Comparison of ENCODE assay signal across 9 mouse cellular contexts in the genomic region with DNA sequence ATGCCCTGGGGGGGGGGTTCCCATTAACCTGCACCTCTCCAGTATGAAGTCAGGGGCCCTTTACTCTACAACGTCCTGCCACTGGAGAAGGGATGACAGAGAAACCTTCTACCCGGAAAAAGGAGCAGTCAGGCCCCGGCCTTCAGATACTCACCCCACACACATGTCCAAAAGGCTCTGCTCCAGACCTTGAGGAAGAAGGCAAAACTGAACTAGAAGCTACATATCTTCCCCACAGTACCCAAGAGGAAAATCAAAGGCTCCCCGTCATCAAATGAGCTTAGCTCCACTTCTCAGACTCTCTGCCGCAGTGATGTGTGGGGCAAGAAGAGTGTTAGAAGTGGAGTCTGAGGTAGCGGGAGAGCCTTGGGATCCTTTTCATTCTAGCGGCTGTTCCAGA. TPM values are rescaled to one million over a fixed set of nuclear protein-coding genes. Genes with fewer than 3 reads are reported as not detected.
DNase-seq lines count a peak whose midpoint lies in the region; ATAC-seq lines count a peak whose summit lies in the region.
"Had no signal": no experiment of that assay in that cellular context is flagged by ENCODE, and none has a peak within 500 bp of the region (broad histone marks: within the 10 kb centered on the region; RNA-seq: fewer than 3 reads in every experiment).

No protein-coding gene starts in this region.

- peak overlapping the region; percentile 96 for H3K4me2 ChIP-seq in kidney, embryonic 14.5 days (replicated peaks; ENCODE audit: low read depth, low read length)
- H3K4me2 ChIP-seq in hindbrain, embryonic 16.5 days (ENCODE audit: low read length), result peak overlapping the region; percentile 99
- peak overlapping the region; percentile 76 for H3K4me2 ChIP-seq in midbrain, embryonic 14.5 days (ENCODE audit: low read length)

- no peaks in the 10 kb centered on the region for H3K9me3 ChIP-seq in kidney, embryonic 14.5 days (ENCODE audit: control insufficient read depth, low read length)
- no peaks in the 10 kb centered on the region for H3K9me3 ChIP-seq in embryonic facial prominence, embryonic 10.5 days
- no peaks in the 10 kb centered on the region for H3K9me3 ChIP-seq in hindbrain, embryonic 16.5 days (ENCODE audit: control insufficient read depth, low read length)
- no peaks in the 10 kb centered on the region for H3K9me3 ChIP-seq in midbrain, embryonic 14.5 days (ENCODE audit: control insufficient read depth, low read length)

- no peaks in the 10 kb centered on the region for H3K27me3 ChIP-seq in kidney, embryonic 14.5 days (ENCODE audit: control insufficient read depth, insufficient read depth, low read length)
- peaks cover 20% of the 10 kb centered on the region for H3K27me3 ChIP-seq in embryonic facial prominence, embryonic 10.5 days (replicated peaks; ENCODE audit: low read depth, poor library complexity, severe bottlenecking)
- H3K27me3 ChIP-seq in hindbrain, embryonic 16.5 days (replicated peaks; ENCODE audit: control insufficient read depth, insufficient read depth, low read length), result peaks cover 4% of the 10 kb centered on the region; the same call in 1 of the 2 replicates
- peaks cover 17% of the 10 kb centered on the region; the same call in 1 of the 2 replicates for H3K27me3 ChIP-seq in midbrain, embryonic 14.5 days (ENCODE audit: control insufficient read depth, insufficient read depth, low read length)

- H3K9ac ChIP-seq in kidney, embryonic 14.5 days (ENCODE audit: low read depth, low read length), result peak overlapping the region; percentile 56; the same call in 1 of the 2 replicates
- no peak overlapping the region for H3K9ac ChIP-seq in hindbrain, embryonic 16.5 days (ENCODE audit: low read depth, low read length)
- H3K9ac ChIP-seq in midbrain, embryonic 14.5 days (replicated peaks; ENCODE audit: low read length), result no peak overlapping the region

- H3K4me1 ChIP-seq in kidney, embryonic 14.5 days (ENCODE audit: control insufficient read depth, insufficient read depth, low read length), result peaks cover 31% of the 10 kb centered on the region
- H3K4me1 ChIP-seq in embryonic facial prominence, embryonic 10.5 days, result peaks cover 64% of the 10 kb centered on the region
- peaks cover 16% of the 10 kb centered on the region for H3K4me1 ChIP-seq in hindbrain, embryonic 16.5 days (ENCODE audit: control insufficient read depth, insufficient read depth, low read depth, low read length)
- H3K4me1 ChIP-seq in midbrain, embryonic 14.5 days (ENCODE audit: control insufficient read depth, insufficient read depth, low read length), result peaks cover 6% of the 10 kb centered on the region

- H3K27ac ChIP-seq in kidney, embryonic 14.5 days (ENCODE audit: low read depth, low read length), result no peak overlapping the region
- H3K27ac ChIP-seq in embryonic facial prominence, embryonic 10.5 days (replicated peaks), result peak overlapping the region; percentile 76; the same call in 1 of the 2 replicates
- no peak overlapping the region for H3K27ac ChIP-seq in hindbrain, embryonic 16.5 days (ENCODE audit: low read depth, low read length)
- no peak overlapping the region for H3K27ac ChIP-seq in midbrain, embryonic 14.5 days (replicated peaks; ENCODE audit: low read depth, low read length)
- H3K27ac ChIP-seq: macrophage had no signal

- 33% methylated on average over 7 of the region's 7 CpGs for WGBS in kidney, embryonic 14.5 days
- WGBS in embryonic facial prominence, embryonic 10.5 days, result 42% methylated on average over 7 of the region's 7 CpGs
- 52% methylated on average over 7 of the region's 7 CpGs for WGBS in hindbrain, embryonic 16.5 days
- 36% methylated on average over 7 of the region's 7 CpGs for WGBS in midbrain, embryonic 14.5 days

- no peaks in the 10 kb centered on the region for H3K36me3 ChIP-seq in kidney, embryonic 14.5 days (ENCODE audit: control insufficient read depth, insufficient read depth, low read length)
- no peaks in the 10 kb centered on the region for H3K36me3 ChIP-seq in embryonic facial prominence, embryonic 10.5 days (replicated peaks)
- no peaks in the 10 kb centered on the region for H3K36me3 ChIP-seq in hindbrain, embryonic 16.5 days (ENCODE audit: control insufficient read depth, insufficient read depth, low read length)
- H3K36me3 ChIP-seq in midbrain, embryonic 14.5 days (ENCODE audit: control insufficient read depth, insufficient read depth, low read length), result no peaks in the 10 kb centered on the region

- H3K4me3 ChIP-seq in kidney, embryonic 14.5 days (ENCODE audit: low read length), result peak overlapping the region; percentile 62
- H3K4me3 ChIP-seq in embryonic facial prominence, embryonic 10.5 days, result peak overlapping the region; percentile 65
- peak overlapping the region; percentile 55; the same call in 1 of the 2 replicates for H3K4me3 ChIP-seq in hindbrain, embryonic 16.5 days (ENCODE audit: low read length)
- no peak overlapping the region for H3K4me3 ChIP-seq in midbrain, embryonic 14.5 days (replicated peaks; ENCODE audit: low read depth, low read length)

- DNase-seq in kidney, adult 11 months, result no peak
- peak; percentile 6 for DNase-seq in embryonic facial prominence, embryonic 10.5 days (ENCODE audit: low spot score)
- DNase-seq in midbrain, embryonic 14.5 days, result no peak
- DNase-seq in ovary, postnatal 14 days (ENCODE audit: low spot score), result no peak
- DNase-seq in adrenal gland, postnatal 4 days (ENCODE audit: low spot score in 2 of 2), result no peak
- DNase-seq in cerebellum, postnatal 36 days, result no peak

- ATAC-seq in kidney, embryonic 14.5 days (ENCODE audit: low FRiP score, low TSS enrichment), result no peak
- ATAC-seq in hindbrain, embryonic 16.5 days, result no peak
- no peak for ATAC-seq in midbrain, embryonic 14.5 days (ENCODE audit: low FRiP score, low TSS enrichment)

RNA-seq across cellular contexts. Expression of a gene that starts 1.3 kb away (rescaled TPM):
- polyA plus RNA-seq in kidney, embryonic 14.5 days (2014; fragmentation: Nextera tagmentation; extraction: Ambion mirVana), result 28.8 and 33.4 TPM in 2 replicates
- 23.2 and 26.3 TPM in 2 replicates for polyA plus RNA-seq in embryonic facial prominence, embryonic 10.5 days (2016; fragmentation: Nextera tagmentation; extraction: Ambion mirVana)
- polyA plus RNA-seq in hindbrain, embryonic 16.5 days (2015; fragmentation: Nextera tagmentation; extraction: Ambion mirVana), result 6.3 and 8.9 TPM in 2 replicates
- polyA plus RNA-seq in midbrain, embryonic 14.5 days (2014; fragmentation: Nextera tagmentation; extraction: Ambion mirVana), result 1.7 and 3.8 TPM in 2 replicates
- total RNA-seq in adrenal gland, postnatal 4 days (2021), result 10 to 100 TPM; 15.9 to 19.1 TPM

RNA-seq across cellular contexts. Expression of a gene that starts 18.7 kb away (rescaled TPM):
- polyA plus RNA-seq in kidney, embryonic 14.5 days (2014; fragmentation: Nextera tagmentation; extraction: Ambion mirVana), result 0.69 and 1.0 TPM in 2 replicates
- 0.60 and 0.80 TPM in 2 replicates for polyA plus RNA-seq in embryonic facial prominence, embryonic 10.5 days (2016; fragmentation: Nextera tagmentation; extraction: Ambion mirVana)
- 7.9 and 9.0 TPM in 2 replicates for polyA plus RNA-seq in hindbrain, embryonic 16.5 days (2015; fragmentation: Nextera tagmentation; extraction: Ambion mirVana)
- 5.7 and 6.3 TPM in 2 replicates for polyA plus RNA-seq in midbrain, embryonic 14.5 days (2014; fragmentation: Nextera tagmentation; extraction: Ambion mirVana)
- total RNA-seq in adrenal gland, postnatal 4 days (2021), result under 1 TPM; 0.48 to 0.87 TPM

RNA-seq across cellular contexts. Expression of a gene that starts 36.3 kb away (rescaled TPM):
- polyA plus RNA-seq in kidney, embryonic 14.5 days (2014; fragmentation: Nextera tagmentation; extraction: Ambion mirVana), result 29.8 and 39.7 TPM in 2 replicates
- polyA plus RNA-seq in embryonic facial prominence, embryonic 10.5 days (2016; fragmentation: Nextera tagmentation; extraction: Ambion mirVana), result 41.6 and 43.1 TPM in 2 replicates
- polyA plus RNA-seq in hindbrain, embryonic 16.5 days (2015; fragmentation: Nextera tagmentation; extraction: Ambion mirVana), result 107 TPM in 2 replicates
- polyA plus RNA-seq in midbrain, embryonic 14.5 days (2014; fragmentation: Nextera tagmentation; extraction: Ambion mirVana), result 57.5 and 63.3 TPM in 2 replicates
- total RNA-seq in adrenal gland, postnatal 4 days (2021), result 100 to 1,000 TPM; 124 to 135 TPM

RNA-seq across cellular contexts. Expression of a gene that starts 49.5 kb away (rescaled TPM):
- 0.28 and 0.31 TPM in 2 replicates for polyA plus RNA-seq in kidney, embryonic 14.5 days (2014; fragmentation: Nextera tagmentation; extraction: Ambion mirVana)
- 0.88 and 1.5 TPM in 2 replicates for polyA plus RNA-seq in embryonic facial prominence, embryonic 10.5 days (2016; fragmentation: Nextera tagmentation; extraction: Ambion mirVana)
- polyA plus RNA-seq in hindbrain, embryonic 16.5 days (2015; fragmentation: Nextera tagmentation; extraction: Ambion mirVana), result 12.6 and 16.7 TPM in 2 replicates
- 7.4 and 9.2 TPM in 2 replicates for polyA plus RNA-seq in midbrain, embryonic 14.5 days (2014; fragmentation: Nextera tagmentation; extraction: Ambion mirVana)
- 1 to 10 TPM; 1.1 to 1.9 TPM for total RNA-seq in adrenal gland, postnatal 4 days (2021)

RNA-seq across cellular contexts. Expression of a gene that starts 51.2 kb away (rescaled TPM):
- polyA plus RNA-seq in kidney, embryonic 14.5 days (2014; fragmentation: Nextera tagmentation; extraction: Ambion mirVana), result not detected in 2 replicates
- 0.34 and 0.40 TPM in 2 replicates for polyA plus RNA-seq in embryonic facial prominence, embryonic 10.5 days (2016; fragmentation: Nextera tagmentation; extraction: Ambion mirVana)
- 0.06 TPM in 1 of 2 replicates, not detected in the other for polyA plus RNA-seq in hindbrain, embryonic 16.5 days (2015; fragmentation: Nextera tagmentation; extraction: Ambion mirVana)
- not detected in 2 replicates for polyA plus RNA-seq in midbrain, embryonic 14.5 days (2014; fragmentation: Nextera tagmentation; extraction: Ambion mirVana)
- total RNA-seq in adrenal gland, postnatal 4 days (2021), result 1 to 10 TPM in 1 of 2 experiments, under 1 TPM in 1; 0.68 to 1.2 TPM
- polyA plus RNA-seq: macrophage had no signal
